Mouse (Mus musculus): ENCODE measurements around the gene 1600014C23Rik. TPM values are rescaled to one million over a fixed set of nuclear protein-coding genes. Genes with fewer than 3 reads are reported as not detected.

The 1600014C23Rik gene
- polyA plus RNA-seq, 1 experiment from 2014 or later: 0.62 TPM

- 79% methylated on average over 18 of the region's 18 CpGs for WGBS
- no peak overlapping the region for H3K9ac ChIP-seq (ENCODE audit: low read depth, low read length)
- no peak for ATAC-seq (ENCODE audit: low FRiP score, low TSS enrichment)
- peaks cover 15% of the 10 kb centered on the region; the same call in 1 of the 2 replicates for H3K36me3 ChIP-seq (ENCODE audit: control insufficient read depth, insufficient read depth, low read length)
- H3K4me2 ChIP-seq (replicated peaks; ENCODE audit: low read depth, low read length): no peak overlapping the region
- no peak overlapping the region for H3K27ac ChIP-seq (ENCODE audit: low read depth, low read length)
- H3K4me3 ChIP-seq (ENCODE audit: low read length): no peak overlapping the region
- peaks cover 7% of the 10 kb centered on the region; the same call in 1 of the 2 replicates for H3K4me1 ChIP-seq (ENCODE audit: control insufficient read depth, insufficient read depth, low read length)
- no peaks in the 10 kb centered on the region for H3K27me3 ChIP-seq (ENCODE audit: control insufficient read depth, insufficient read depth, low read length)
- H3K9me3 ChIP-seq (ENCODE audit: control insufficient read depth, low read length): no peaks in the 10 kb centered on the region
Observed at GRCm38 (mm10) chr17:45693812-45694565, 39.7 kb downstream of the 1600014C23Rik start.

- no peak overlapping the region for H3K4me3 ChIP-seq (ENCODE audit: low read length)
- no peak overlapping the region for H3K4me2 ChIP-seq (replicated peaks; ENCODE audit: low read depth, low read length)
- H3K9ac ChIP-seq (ENCODE audit: low read depth, low read length): no peak overlapping the region
- H3K4me1 ChIP-seq (ENCODE audit: control insufficient read depth, insufficient read depth, low read length): peaks cover 14% of the 10 kb centered on the region
- H3K9me3 ChIP-seq (ENCODE audit: control insufficient read depth, low read length): no peaks in the 10 kb centered on the region
- WGBS: 71% methylated on average over 5 of the region's 5 CpGs
- no peaks in the 10 kb centered on the region for H3K27me3 ChIP-seq (ENCODE audit: control insufficient read depth, insufficient read depth, low read length)
- peaks cover 7% of the 10 kb centered on the region; the same call in 1 of the 2 replicates for H3K36me3 ChIP-seq (ENCODE audit: control insufficient read depth, insufficient read depth, low read length)
- no peak for ATAC-seq (ENCODE audit: low FRiP score, low TSS enrichment)
- H3K27ac ChIP-seq (ENCODE audit: low read depth, low read length): no peak overlapping the region
Observed at GRCm38 (mm10) chr17:45692159-45692558, 41.5 kb downstream of the 1600014C23Rik start.

- no peaks in the 10 kb centered on the region for H3K36me3 ChIP-seq (ENCODE audit: control insufficient read depth, insufficient read depth, low read length)
- no peak for ATAC-seq (ENCODE audit: low FRiP score, low TSS enrichment)
- no peaks in the 10 kb centered on the region for H3K27me3 ChIP-seq (ENCODE audit: control insufficient read depth, insufficient read depth, low read length)
- no peaks in the 10 kb centered on the region for H3K9me3 ChIP-seq (ENCODE audit: control insufficient read depth, low read length)
- no peak overlapping the region for H3K27ac ChIP-seq (ENCODE audit: low read depth, low read length)
- H3K4me2 ChIP-seq (replicated peaks; ENCODE audit: low read depth, low read length): no peak overlapping the region
- 84% methylated on average over 4 of the region's 4 CpGs for WGBS
- no peak overlapping the region for H3K4me3 ChIP-seq (ENCODE audit: low read length)
- H3K9ac ChIP-seq (ENCODE audit: low read depth, low read length): no peak overlapping the region
- H3K4me1 ChIP-seq (ENCODE audit: control insufficient read depth, insufficient read depth, low read length): peaks cover 12% of the 10 kb centered on the region
Observed at GRCm38 (mm10) chr17:45690044-45690443, 43.6 kb downstream of the 1600014C23Rik start.

GRCm38 (mm10) chr17:45689120-45689519 is 44.5 kb downstream of the 1600014C23Rik start:
- H3K4me3 ChIP-seq (ENCODE audit: low read length): no peak overlapping the region
- H3K27ac ChIP-seq (ENCODE audit: low read depth, low read length): no peak overlapping the region
- no peaks in the 10 kb centered on the region for H3K36me3 ChIP-seq (ENCODE audit: control insufficient read depth, insufficient read depth, low read length)
- no peaks in the 10 kb centered on the region for H3K27me3 ChIP-seq (ENCODE audit: control insufficient read depth, insufficient read depth, low read length)
- no peak overlapping the region for H3K4me2 ChIP-seq (replicated peaks; ENCODE audit: low read depth, low read length)
- WGBS: 78% methylated on average over 9 of the region's 9 CpGs
- H3K9ac ChIP-seq (ENCODE audit: low read depth, low read length): no peak overlapping the region
- no peak for ATAC-seq (ENCODE audit: low FRiP score, low TSS enrichment)
- peaks cover 12% of the 10 kb centered on the region for H3K4me1 ChIP-seq (ENCODE audit: control insufficient read depth, insufficient read depth, low read length)
- no peaks in the 10 kb centered on the region for H3K9me3 ChIP-seq (ENCODE audit: control insufficient read depth, low read length)

- H3K4me1 ChIP-seq (ENCODE audit: control insufficient read depth, insufficient read depth, low read length): peaks cover 12% of the 10 kb centered on the region
- 3% methylated on average over 12 of the region's 12 CpGs for WGBS
- peak within 1 kb of the TSS; percentile 88 for H3K4me2 ChIP-seq (replicated peaks; ENCODE audit: low read depth, low read length)
- ATAC-seq (ENCODE audit: low FRiP score, low TSS enrichment): 0 out of 2 replicates have a peak, but pooled peaks have one; percentile 5
- peak within 1 kb of the TSS; percentile 85 for H3K27ac ChIP-seq (ENCODE audit: low read depth, low read length)
- H3K36me3 ChIP-seq (ENCODE audit: control insufficient read depth, insufficient read depth, low read length): no peaks in the 10 kb centered on the region
- peaks cover 1% of the 10 kb centered on the region; the same call in 1 of the 2 replicates for H3K9me3 ChIP-seq (ENCODE audit: control insufficient read depth, low read length)
- H3K4me3 ChIP-seq (ENCODE audit: low read length): peak within 1 kb of the TSS; percentile 89
- no peaks in the 10 kb centered on the region for H3K27me3 ChIP-seq (ENCODE audit: control insufficient read depth, insufficient read depth, low read length)
- H3K9ac ChIP-seq (ENCODE audit: low read depth, low read length): peak within 1 kb of the TSS; percentile 85
Observed at GRCm38 (mm10) chr17:45686716-45687115, 46.9 kb downstream of the 1600014C23Rik start, which contains the start of gene Tmem63b. TSS of gene Tmem63b (minus strand) at chr17:45686905.

- Histone ChIP-seq H3K27ac (ENCODE audit: low read depth, low read length) (peak within 1 kb of the TSS; percentile 85), H3K4me1 (ENCODE audit: control insufficient read depth, insufficient read depth, low read length) (peaks cover 12% of the 10 kb centered on the region), H3K4me2 (replicated peaks; ENCODE audit: low read depth, low read length) (peak within 1 kb of the TSS; percentile 88), H3K27me3 (ENCODE audit: control insufficient read depth, insufficient read depth, low read length) (no peaks in the 10 kb centered on the region), H3K9ac (ENCODE audit: low read depth, low read length) (peak within 1 kb of the TSS; percentile 85), H3K36me3 (ENCODE audit: control insufficient read depth, insufficient read depth, low read length) (no peaks in the 10 kb centered on the region), H3K4me3 (ENCODE audit: low read length) (peak within 1 kb of the TSS; percentile 89), H3K9me3 (ENCODE audit: control insufficient read depth, low read length) (peaks cover 3% of the 10 kb centered on the region; the same call in 1 of the 2 replicates)
- 0% methylated on average over 32 of the region's 50 CpGs for WGBS
- ATAC-seq (ENCODE audit: low FRiP score, low TSS enrichment): peak; percentile 90
Observed at GRCm38 (mm10) chr17:45686093-45686619, 47.5 kb downstream of the 1600014C23Rik start, which contains the start of gene Mrpl14. TSS of gene Mrpl14 (plus strand) at chr17:45686322.

GRCm38 (mm10) chr17:45685171-45686092 is 48.2 kb downstream of the 1600014C23Rik start:
- Histone ChIP-seq H3K27me3 (ENCODE audit: control insufficient read depth, insufficient read depth, low read length) (no peaks in the 10 kb centered on the region), H3K4me2 (replicated peaks; ENCODE audit: low read depth, low read length) (peak overlapping the region; percentile 88), H3K4me3 (ENCODE audit: low read length) (peak overlapping the region; percentile 89), H3K4me1 (ENCODE audit: control insufficient read depth, insufficient read depth, low read length) (peaks cover 18% of the 10 kb centered on the region), H3K9me3 (ENCODE audit: control insufficient read depth, low read length) (peaks cover 3% of the 10 kb centered on the region; the same call in 1 of the 2 replicates), H3K36me3 (ENCODE audit: control insufficient read depth, insufficient read depth, low read length) (no peaks in the 10 kb centered on the region), H3K27ac (ENCODE audit: low read depth, low read length) (peak overlapping the region; percentile 73), H3K9ac (ENCODE audit: low read depth, low read length) (peak overlapping the region; percentile 85)
- ATAC-seq (ENCODE audit: low FRiP score, low TSS enrichment): peak; percentile 60
- under 1% methylated on average over 55 of the region's 58 CpGs for WGBS

GRCm38 (mm10) chr17:45684667-45685131 is 48.9 kb downstream of the 1600014C23Rik start:
- ATAC-seq (ENCODE audit: low FRiP score, low TSS enrichment): peak; percentile 6; the same call in 1 of the 2 replicates
- WGBS: 29% methylated on average over 14 of the region's 14 CpGs
- H3K9me3 ChIP-seq (ENCODE audit: control insufficient read depth, low read length): peaks cover 3% of the 10 kb centered on the region; the same call in 1 of the 2 replicates
- H3K4me3 ChIP-seq (ENCODE audit: low read length): peak overlapping the region; percentile 89
- no peaks in the 10 kb centered on the region for H3K27me3 ChIP-seq (ENCODE audit: control insufficient read depth, insufficient read depth, low read length)
- H3K27ac ChIP-seq (ENCODE audit: low read depth, low read length): peak overlapping the region; percentile 73; the same call in 1 of the 2 replicates
- peak overlapping the region; percentile 85 for H3K9ac ChIP-seq (ENCODE audit: low read depth, low read length)
- H3K4me1 ChIP-seq (ENCODE audit: control insufficient read depth, insufficient read depth, low read length): peaks cover 18% of the 10 kb centered on the region
- H3K36me3 ChIP-seq (ENCODE audit: control insufficient read depth, insufficient read depth, low read length): no peaks in the 10 kb centered on the region
- peak overlapping the region; percentile 88 for H3K4me2 ChIP-seq (replicated peaks; ENCODE audit: low read depth, low read length)
